Mouse (Mus musculus) adrenal gland, adult 8-10 months (tissue): ENCODE measurements around the gene Arl13b. TPM values are rescaled to one million over a fixed set of nuclear protein-coding genes. Genes with fewer than 3 reads are reported as not detected.

ENCODE experiments used
- DNase-seq: peaks from one replicate; pipeline ENCODE4 v3.0.0; 2022
- microRNA-seq, 2 experiments: library from miRNA; unstranded; fragments of <30 nt; microRNA quantifications; one replicate each; pipeline ENCODE4 v1.2.0; 2022
- total RNA-seq, 4 experiments: library from RNA; stranded (reverse); gene quantifications; 2 replicates each; pipeline ENCODE4 v1.2.4; 2022

Gene Arl13b
- total RNA-seq, 4 experiments from 2014 or later: 11.0 to 17.2 (median 15.6) TPM

- DNase-seq: no peak
These were observed 33.0 kb downstream of the Arl13b start for GRCm38 (mm10) chr16:62813790-62814189.

- DNase-seq: no peak
These were observed 36.0 kb downstream of the Arl13b start for GRCm38 (mm10) chr16:62810855-62811254.

GRCm38 (mm10) chr16:62807249-62807979 is 39.4 kb downstream of the Arl13b start:
- DNase-seq: no peak

- DNase-seq: no peak
These were observed 42.2 kb downstream of the Arl13b start for GRCm38 (mm10) chr16:62804621-62805020.

- no peak for DNase-seq
These were observed 47.0 kb downstream of the Arl13b start for GRCm38 (mm10) chr16:62799839-62800238.

GRCm38 (mm10) chr16:62799426-62799825 is 47.4 kb downstream of the Arl13b start:
- no peak for DNase-seq

GRCm38 (mm10) chr16:62798808-62799207 is 48.0 kb downstream of the Arl13b start:
- DNase-seq: no peak

GRCm38 (mm10) chr16:62796608-62797007 is 50.2 kb downstream of the Arl13b start:
- DNase-seq: no peak

GRCm38 (mm10) chr16:62786621-62787331 is 60.1 kb downstream of the Arl13b start, which contains the start of gene Nsun3:
TSS of gene Nsun3 (minus strand) at chr16:62786818.
- DNase-seq: peak; percentile 91

GRCm38 (mm10) chr16:62782229-62782628 is 64.6 kb downstream of the Arl13b start:
- DNase-seq: no peak

- no peak for DNase-seq
These were observed 68.6 kb downstream of the Arl13b start for GRCm38 (mm10) chr16:62778282-62778681.

- DNase-seq: no peak
These were observed 70.8 kb downstream of the Arl13b start for GRCm38 (mm10) chr16:62776034-62776433.

GRCm38 (mm10) chr16:62773462-62773861 is 73.4 kb downstream of the Arl13b start:
- DNase-seq: no peak

- DNase-seq: no peak
These were observed 88.5 kb downstream of the Arl13b start for GRCm38 (mm10) chr16:62758340-62758739.

GRCm38 (mm10) chr16:62755307-62755706 is 91.5 kb downstream of the Arl13b start:
- DNase-seq: no peak

- no peak for DNase-seq
These were observed 93.2 kb downstream of the Arl13b start for GRCm38 (mm10) chr16:62753597-62753996.

GRCm38 (mm10) chr16:62753079-62753478 is 93.8 kb downstream of the Arl13b start:
- DNase-seq: no peak

- DNase-seq: no peak
These were observed 101.0 kb downstream of the Arl13b start for GRCm38 (mm10) chr16:62745875-62746274.

Small RNAs within 50 kb of the gene (microRNA-seq; reads per million reads assigned to microRNA genes)
- gene Gm25986: 0 reads per million in 2 experiments

Other genes starting within 250 kb of the Arl13b start
- 10 to 100 TPM; 11.3 to 16.9 (median 14.2) TPM for gene Nsun3, start 60.2 kb downstream of the Arl13b start, total RNA-seq
- gene Stx19, start 32.4 kb downstream of the Arl13b start, total RNA-seq: not detected
- 10 to 100 TPM; 52.5 to 88.6 (median 72.3) TPM for gene Pros1, start 7.3 kb upstream of the Arl13b start, total RNA-seq